Mouse (Mus musculus) kidney, embryonic 16.5 days (tissue): ENCODE results near the gene Fam214b. TPM values are rescaled to one million over a fixed set of nuclear protein-coding genes. Genes with fewer than 3 reads are reported as not detected.
A peak's percentile ranks its signal among the peaks of the same experiment; 100 is the strongest.

ENCODE experiments used
- ATAC-seq: fragments of 200-750 bp; cut with Nextera tagmentation; 2 replicates; pipeline ENCODE4 v1.8.0; 2017; ENCODE audit warnings: moderate TSS enrichment; ENCODE audit not compliant: low FRiP score, low TSS enrichment
- H3K27ac ChIP-seq: fragments of 300-500 bp; sonication (generic); 2 replicates; pipeline ENCODE4 v1.5.1; 2014; ENCODE audit warnings: low read length
- H3K27me3 ChIP-seq: fragments of 300-500 bp; sonication (generic); 2 replicates; pipeline ENCODE4 v1.6.1; 2014; ENCODE audit warnings: low read length, control low read depth, mixed read lengths; ENCODE audit not compliant: insufficient read depth
- H3K36me3 ChIP-seq: fragments of 300-500 bp; sonication (generic); 2 replicates; pipeline ENCODE4 v1.6.1; 2014; ENCODE audit warnings: low read length, control low read depth, mixed read lengths; ENCODE audit not compliant: insufficient read depth
- H3K4me1 ChIP-seq: fragments of 300-500 bp; sonication (generic); 2 replicates; pipeline ENCODE4 v1.6.1; 2014; ENCODE audit warnings: low read length, control low read depth, mixed read lengths; ENCODE audit not compliant: insufficient read depth
- H3K4me2 ChIP-seq: fragments of 300-500 bp; sonication (generic); replicated peaks from 2 replicates; pipeline ENCODE4 v1.6.1; 2014; ENCODE audit warnings: low read depth, low read length
- H3K4me3 ChIP-seq: fragments of 300-500 bp; sonication (generic); 2 replicates; pipeline ENCODE4 v1.5.1; 2014; ENCODE audit warnings: mild to moderate bottlenecking, low read length
- H3K9ac ChIP-seq: fragments of 300-500 bp; sonication (generic); replicated peaks from 2 replicates; pipeline ENCODE4 v1.6.1; 2014; ENCODE audit warnings: low read length
- H3K9me3 ChIP-seq: fragments of 300-500 bp; sonication (generic); 2 replicates; pipeline ENCODE4 v1.6.1; 2016; ENCODE audit warnings: low read length, control low read depth
- WGBS: fragments of 180-500 bp; shearing (Covaris S2); extraction: QIAGEN DNeasy Blood & Tissue Kit; methylation state at CpG from one replicate; pipeline ENCODE4 v1.1.7; 2014; 5-methylcytosine and 5-hydroxymethylcytosine counted together
- polyA plus RNA-seq: library from polyadenylated mRNA; unstranded; fragments of >200 nt; fragmentation: Nextera tagmentation; extraction: Ambion mirVana; gene quantifications from 2 replicates; pipeline ENCODE4 v1.2.1, GENCODE M21; 2015

The Fam214b gene
- polyA plus RNA-seq: 11.7 and 12.9 TPM in 2 replicates

- H3K4me2 ChIP-seq: peak within 1 kb of the TSS; percentile 87
- H3K27ac ChIP-seq: peak within 1 kb of the TSS; percentile 76
- no peaks in the 10 kb centered on the region for H3K36me3 ChIP-seq
- H3K27me3 ChIP-seq: no peaks in the 10 kb centered on the region
- H3K9me3 ChIP-seq: no peaks in the 10 kb centered on the region
- ATAC-seq: peak; percentile 95
- peaks cover 23% of the 10 kb centered on the region for H3K4me1 ChIP-seq
- under 1% methylated on average over 33 of the region's 33 CpGs for WGBS
- peak within 1 kb of the TSS; percentile 69 for H3K9ac ChIP-seq
- peak within 1 kb of the TSS; percentile 73 for H3K4me3 ChIP-seq
These were observed at the start of gene Fam214b for GRCm38 (mm10) chr4:43045659-43046302. TSS of gene Fam214b (minus strand) at chr4:43046220.

- Histone ChIP-seq H3K9ac (no peak overlapping the region), H3K36me3 (no peaks in the 10 kb centered on the region), H3K27ac (no peak overlapping the region), H3K4me3 (no peak overlapping the region), H3K4me2 (no peak overlapping the region), H3K4me1 (no peaks in the 10 kb centered on the region), H3K9me3 (no peaks in the 10 kb centered on the region), H3K27me3 (no peaks in the 10 kb centered on the region)
- WGBS: 64% methylated on average over 4 of the region's 4 CpGs
- ATAC-seq: no peak
These were observed 45.2 kb upstream of the Fam214b start for GRCm38 (mm10) chr4:43091183-43091582.

DNA sequence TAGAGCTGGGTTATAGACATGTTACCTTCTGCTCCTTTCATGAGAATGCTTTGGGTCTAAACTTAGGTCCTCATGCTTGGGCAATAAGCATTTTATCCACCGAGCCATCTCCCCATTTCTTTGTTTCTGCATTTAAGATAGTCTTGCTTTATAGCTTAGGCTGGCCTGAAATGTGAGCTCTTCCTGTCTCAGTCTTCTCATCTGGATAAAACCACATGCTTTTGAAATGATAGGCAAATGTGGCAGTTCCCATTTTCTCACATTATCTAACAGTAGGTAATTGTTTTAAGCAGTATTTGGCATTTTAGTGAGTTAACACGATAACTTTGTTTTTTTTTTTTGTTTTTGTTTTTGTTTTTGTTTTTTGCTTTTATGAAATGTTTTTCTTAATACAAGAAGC lies 43.9 kb upstream of the Fam214b start:
- H3K27me3 ChIP-seq: no peaks in the 10 kb centered on the region
- H3K4me3 ChIP-seq: no peak overlapping the region
- H3K36me3 ChIP-seq: no peaks in the 10 kb centered on the region
- WGBS: 85% methylated on average over 2 of the region's 2 CpGs
- ATAC-seq: no peak
- H3K9me3 ChIP-seq: no peaks in the 10 kb centered on the region
- H3K4me1 ChIP-seq: no peaks in the 10 kb centered on the region
- no peak overlapping the region for H3K4me2 ChIP-seq
- H3K27ac ChIP-seq: no peak overlapping the region
- no peak overlapping the region for H3K9ac ChIP-seq

DNA sequence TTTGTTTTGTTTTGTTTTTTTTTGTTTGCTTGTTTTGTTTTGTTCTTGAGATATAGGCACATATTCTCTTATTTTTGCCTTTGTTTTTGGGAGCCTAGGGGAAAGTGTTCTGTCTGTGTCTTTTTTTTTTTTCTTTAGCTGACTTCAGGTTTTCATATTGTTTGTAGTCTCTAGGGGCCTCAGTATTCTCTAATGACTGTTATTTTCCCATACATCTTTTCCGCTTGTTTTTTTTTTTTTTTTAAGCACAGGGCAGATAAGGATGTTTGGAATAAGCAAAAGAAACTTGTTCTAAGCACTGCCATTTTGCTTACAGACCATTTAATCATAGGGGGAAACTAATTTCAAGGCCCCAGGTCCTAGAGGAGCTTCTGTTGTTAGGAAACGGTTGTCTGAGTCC lies 36.4 kb upstream of the Fam214b start:
- H3K36me3 ChIP-seq: no peaks in the 10 kb centered on the region
- H3K9ac ChIP-seq: no peak overlapping the region
- H3K4me1 ChIP-seq: peaks cover 6% of the 10 kb centered on the region; the same call in 1 of the 2 replicates
- H3K4me2 ChIP-seq: no peak overlapping the region
- WGBS: 68% methylated on average over 2 of the region's 2 CpGs
- no peak overlapping the region for H3K4me3 ChIP-seq
- H3K9me3 ChIP-seq: no peaks in the 10 kb centered on the region
- H3K27me3 ChIP-seq: no peaks in the 10 kb centered on the region
- no peak for ATAC-seq
- no peak overlapping the region for H3K27ac ChIP-seq

DNA sequence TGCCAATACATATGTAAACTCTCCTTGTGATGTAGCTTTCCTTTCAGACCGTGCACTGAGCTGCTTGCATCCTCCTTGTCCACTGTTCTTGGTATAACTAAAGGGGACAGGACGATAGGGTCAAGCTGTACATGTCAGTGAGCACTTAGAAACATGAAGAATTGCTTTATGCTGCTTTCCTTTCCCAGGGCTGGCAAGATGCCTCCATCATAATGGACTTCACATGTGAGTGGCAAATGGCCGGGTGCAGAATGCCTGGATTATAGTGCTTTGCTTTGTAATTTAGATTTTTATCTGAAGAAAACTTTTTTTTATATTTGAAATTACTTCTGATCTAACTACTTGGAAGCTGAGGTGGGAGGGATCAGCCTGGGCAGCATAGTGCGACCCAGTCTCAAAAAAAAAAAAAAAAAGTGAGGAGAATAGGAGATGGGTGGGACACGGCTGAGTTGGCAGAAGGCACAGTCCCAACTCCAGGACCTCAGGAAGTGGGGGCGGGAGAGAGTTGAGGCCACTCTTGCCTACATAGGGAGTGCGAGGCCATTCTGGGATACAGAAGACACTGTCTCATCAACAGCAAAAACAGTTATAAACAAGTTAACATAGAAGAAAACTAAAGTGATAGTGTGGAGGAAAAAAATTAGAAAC lies 32.2 kb upstream of the Fam214b start:
- no peak overlapping the region for H3K4me2 ChIP-seq
- no peak overlapping the region for H3K9ac ChIP-seq
- peak; percentile 65 for ATAC-seq
- H3K9me3 ChIP-seq: no peaks in the 10 kb centered on the region
- H3K27me3 ChIP-seq: no peaks in the 10 kb centered on the region
- H3K4me3 ChIP-seq: no peak overlapping the region
- H3K27ac ChIP-seq: no peak overlapping the region
- H3K36me3 ChIP-seq: no peaks in the 10 kb centered on the region
- peaks cover 6% of the 10 kb centered on the region; the same call in 1 of the 2 replicates for H3K4me1 ChIP-seq
- 24% methylated on average over 7 of the region's 7 CpGs for WGBS

DNA sequence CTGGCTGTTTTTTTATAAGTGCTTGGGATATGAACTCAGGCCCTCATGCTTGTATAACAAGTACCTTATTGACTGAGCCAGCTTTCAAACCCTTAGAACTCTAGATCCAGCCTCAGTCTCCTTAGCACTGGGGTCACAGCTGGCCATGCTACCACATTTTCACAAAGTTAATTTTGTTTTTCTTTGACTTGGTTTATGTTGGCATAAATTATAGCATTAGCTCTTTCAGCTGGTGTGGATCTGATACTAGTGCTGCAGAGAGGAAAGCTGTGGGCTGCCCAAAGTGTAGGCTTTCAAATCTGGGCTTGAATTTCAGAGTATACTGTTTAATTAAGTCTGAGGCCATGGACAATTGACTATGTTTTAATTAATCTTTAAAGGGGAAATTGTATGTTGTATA lies 28.9 kb upstream of the Fam214b start:
- Histone ChIP-seq H3K36me3 (no peaks in the 10 kb centered on the region), H3K27ac (no peak overlapping the region), H3K9me3 (no peaks in the 10 kb centered on the region), H3K9ac (no peak overlapping the region), H3K4me3 (no peak overlapping the region), H3K27me3 (no peaks in the 10 kb centered on the region), H3K4me2 (no peak overlapping the region), H3K4me1 (peaks cover 6% of the 10 kb centered on the region; the same call in 1 of the 2 replicates)
- ATAC-seq: peak; percentile 59; the same call in 1 of the 2 replicates

GRCm38 (mm10) chr4:43065471-43065870 lies 19.5 kb upstream of the Fam214b start:
- Histone ChIP-seq H3K9ac (no peak overlapping the region), H3K4me1 (peaks cover 2% of the 10 kb centered on the region; the same call in 1 of the 2 replicates), H3K36me3 (no peaks in the 10 kb centered on the region), H3K4me2 (no peak overlapping the region), H3K9me3 (no peaks in the 10 kb centered on the region), H3K27ac (no peak overlapping the region), H3K4me3 (no peak overlapping the region), H3K27me3 (no peaks in the 10 kb centered on the region)
- WGBS: 93% methylated on average over 4 of the region's 4 CpGs
- ATAC-seq: no peak

DNA sequence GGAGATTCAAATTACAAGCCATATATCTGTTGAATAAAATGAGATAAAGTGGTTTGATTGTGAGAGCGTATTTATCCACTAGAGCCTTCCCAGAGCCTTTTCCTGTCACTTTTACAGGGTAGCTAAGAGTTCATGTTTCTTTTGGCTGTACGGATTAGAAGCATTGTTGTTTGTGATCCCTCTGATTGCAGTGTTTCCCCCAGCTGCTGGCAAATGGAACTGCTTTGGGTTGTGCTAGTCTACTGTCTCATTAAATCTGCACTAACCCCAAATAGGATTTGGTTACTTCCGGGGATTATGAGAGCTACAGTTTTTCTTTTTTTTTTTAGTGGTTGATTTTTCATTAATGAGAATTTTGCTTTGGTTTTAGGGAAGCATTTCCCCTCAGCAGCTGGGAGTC lies 14.3 kb upstream of the Fam214b start:
- Histone ChIP-seq H3K27ac (no peak overlapping the region), H3K4me1 (peaks cover 16% of the 10 kb centered on the region; the same call in 1 of the 2 replicates), H3K4me3 (no peak overlapping the region; the same call in 1 of the 2 replicates), H3K9ac (no peak overlapping the region), H3K36me3 (no peaks in the 10 kb centered on the region), H3K27me3 (no peaks in the 10 kb centered on the region), H3K9me3 (no peaks in the 10 kb centered on the region), H3K4me2 (no peak overlapping the region)
- WGBS: 25% methylated on average over 3 of the region's 3 CpGs
- ATAC-seq: no peak

DNA sequence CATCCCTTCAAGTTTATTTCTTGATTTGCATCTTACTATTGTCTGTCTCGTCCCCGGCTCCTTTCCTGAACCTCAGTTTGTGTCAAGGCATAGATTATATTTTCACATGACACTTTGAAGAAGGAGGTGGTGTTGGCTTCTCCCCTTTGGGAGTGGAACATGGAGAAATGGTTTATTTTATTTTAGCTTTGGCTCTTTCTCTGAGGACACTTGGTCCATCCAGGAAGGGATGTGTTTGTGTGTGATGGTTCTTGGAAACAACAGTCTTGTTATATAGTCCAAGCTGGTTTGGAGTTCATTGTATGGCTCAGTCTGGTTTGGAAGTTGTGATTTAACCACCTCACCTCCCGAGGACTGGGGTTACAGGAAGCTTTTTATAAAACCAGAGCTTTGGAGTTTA lies 13.7 kb upstream of the Fam214b start:
- 33% methylated on average over 3 of the region's 3 CpGs for WGBS
- no peak for ATAC-seq
- Histone ChIP-seq H3K9me3 (no peaks in the 10 kb centered on the region), H3K27me3 (no peaks in the 10 kb centered on the region), H3K4me1 (peaks cover 16% of the 10 kb centered on the region; the same call in 1 of the 2 replicates), H3K27ac (no peak overlapping the region), H3K9ac (no peak overlapping the region), H3K36me3 (no peaks in the 10 kb centered on the region), H3K4me3 (peak overlapping the region; percentile 80), H3K4me2 (peak overlapping the region; percentile 90)
